Mouse (Mus musculus) liver, embryonic 14 days (tissue): ENCODE data around the gene Fpr-rs4. TPM values are rescaled to one million over a fixed set of nuclear protein-coding genes. Genes with fewer than 3 reads are reported as not detected.

Experiments
- polyA plus RNA-seq: library from polyadenylated mRNA; depleted of rRNA; stranded (reverse); fragments of >200 nt; gene quantifications from 2 replicates; pipeline ENCODE4 v1.2.3, GENCODE M21; 2012; rRNA removed

Fpr-rs4 gene
- not detected in 2 replicates for polyA plus RNA-seq

DNA sequence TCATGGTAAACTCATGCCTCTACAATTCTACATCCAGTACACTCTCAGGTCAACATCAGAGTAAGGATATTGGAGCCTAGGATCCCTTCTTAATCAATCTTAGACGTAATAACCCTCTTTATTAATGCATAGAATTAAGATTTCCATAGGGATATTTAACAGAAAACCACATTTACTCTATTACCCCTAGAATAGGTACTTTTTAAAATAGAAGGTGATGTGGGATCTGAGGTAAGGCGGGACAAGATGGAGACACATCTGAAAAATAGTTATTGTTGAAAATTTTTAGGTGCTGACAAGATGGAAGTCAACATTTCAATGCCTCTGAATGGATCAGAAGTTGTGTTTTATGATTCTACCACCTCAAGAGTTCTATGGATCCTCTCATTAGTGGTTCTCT, at the start of gene Fpr-rs4:
Gene Fpr-rs4, plus strand, starts transcription at position 301 of the 400 bp plus-strand sequence.

DNA sequence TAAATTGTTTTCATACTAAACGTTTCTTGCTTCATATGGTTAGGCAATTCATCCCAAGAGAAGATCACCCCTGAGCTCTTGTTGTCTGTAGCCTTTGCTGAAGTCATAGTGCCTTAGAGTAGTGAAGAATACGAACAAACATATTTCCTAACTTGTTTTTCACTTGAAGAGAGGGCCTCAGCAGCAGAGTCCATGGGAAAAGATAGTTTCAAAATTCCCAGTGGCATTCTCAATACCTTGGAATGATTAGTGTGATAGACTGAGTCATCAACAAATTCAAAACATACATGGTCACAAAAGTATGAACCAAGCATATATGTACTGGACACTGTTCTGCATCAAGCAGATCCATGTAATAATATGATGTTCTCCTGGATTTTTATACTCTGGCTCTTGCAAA, 27.6 kb downstream of the Fpr-rs4 start, which contains the start of gene Vmn2r124:
Gene Vmn2r124, plus strand, starts transcription at position 301 of the 400 bp plus-strand sequence.

Other genes starting within 250 kb of the Fpr-rs4 start
- gene Spaca6, start 194.6 kb upstream of the Fpr-rs4 start, polyA plus RNA-seq = 6.5 TPM in 2 replicates
- not detected in 2 replicates for gene Has1, start 166.5 kb upstream of the Fpr-rs4 start, polyA plus RNA-seq
- gene Fpr1, start 137.8 kb upstream of the Fpr-rs4 start, polyA plus RNA-seq = 1.6 and 2.7 TPM in 2 replicates
- gene Fpr2, start 133.9 kb upstream of the Fpr-rs4 start, polyA plus RNA-seq = 0.94 and 1.6 TPM in 2 replicates
- not detected in 2 replicates for gene Fpr3, start 133.9 kb upstream of the Fpr-rs4 start, polyA plus RNA-seq
- gene Vmn2r124, start 27.7 kb downstream of the Fpr-rs4 start, polyA plus RNA-seq = not detected in 2 replicates
- not detected in 2 replicates for gene Vmn2r91, start 63.3 kb downstream of the Fpr-rs4 start, polyA plus RNA-seq
- gene Vmn2r92, start 130.2 kb downstream of the Fpr-rs4 start, polyA plus RNA-seq = not detected in 2 replicates